Mouse (Mus musculus): Measurements from ENCODE around the gene Arhgap35.

Gene Arhgap35

GRCm38 (mm10) chr7:16519310-16519709, 95.5 kb downstream of the Arhgap35 start:
- no peak for DNase-seq

- DNase-seq: no peak
Measured at GRCm38 (mm10) chr7:16517198-16517597, 97.6 kb downstream of the Arhgap35 start.

- peak; percentile 51 for DNase-seq
Measured at GRCm38 (mm10) chr7:16507284-16507683, 107.5 kb downstream of the Arhgap35 start.

- DNase-seq: no peak
Measured at GRCm38 (mm10) chr7:16505226-16505593, 109.6 kb downstream of the Arhgap35 start.

- no peak for DNase-seq
Measured at GRCm38 (mm10) chr7:16504573-16505225, 110.1 kb downstream of the Arhgap35 start.

DNA sequence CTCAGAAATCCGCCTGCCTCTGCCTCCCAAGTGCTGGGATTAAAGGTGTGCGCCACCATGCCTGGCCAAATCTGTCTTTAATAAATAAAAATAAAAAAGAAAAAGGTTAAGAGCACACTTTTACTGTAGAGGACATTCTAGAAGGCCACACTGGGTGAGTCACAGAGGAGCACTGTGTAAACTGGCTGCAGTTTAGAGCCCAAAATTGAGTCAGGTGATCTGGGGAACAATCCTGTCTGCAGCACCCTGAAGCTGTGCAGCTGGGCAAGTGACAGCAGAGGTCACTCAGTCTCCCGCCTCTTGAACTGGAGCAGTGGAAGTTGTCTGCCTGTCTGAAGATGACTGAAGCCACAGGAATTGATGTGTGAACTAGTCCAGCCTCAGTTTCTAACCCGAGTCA, 113.2 kb downstream of the Arhgap35 start:
- no peak for DNase-seq

DNA sequence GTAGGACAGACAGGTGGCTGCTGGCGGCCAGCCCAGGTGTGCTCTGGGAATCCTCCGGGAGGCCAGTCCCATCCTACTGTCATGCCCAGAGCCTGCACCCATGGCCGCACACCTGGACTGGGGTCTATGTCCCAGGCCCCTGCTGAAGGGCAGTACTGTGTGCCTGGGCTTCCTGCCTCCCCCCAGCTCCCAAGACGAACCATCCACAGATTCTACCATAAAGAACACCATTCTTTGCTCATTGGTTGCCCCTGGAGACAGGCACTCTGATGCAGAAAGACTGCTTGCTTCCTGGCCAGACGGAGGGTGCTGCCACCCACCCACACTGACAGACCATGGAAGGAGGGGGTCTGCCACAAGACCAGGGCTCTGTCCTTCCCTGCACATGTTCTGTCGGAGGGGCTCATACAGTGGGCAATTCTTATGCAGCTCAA, 115.1 kb downstream of the Arhgap35 start:
- DNase-seq: no peak

- DNase-seq: no peak
Measured at GRCm38 (mm10) chr7:16496260-16496659, 118.5 kb downstream of the Arhgap35 start.

GRCm38 (mm10) chr7:16493361-16493760, 121.4 kb downstream of the Arhgap35 start:
- DNase-seq: peak; percentile 22

DNA sequence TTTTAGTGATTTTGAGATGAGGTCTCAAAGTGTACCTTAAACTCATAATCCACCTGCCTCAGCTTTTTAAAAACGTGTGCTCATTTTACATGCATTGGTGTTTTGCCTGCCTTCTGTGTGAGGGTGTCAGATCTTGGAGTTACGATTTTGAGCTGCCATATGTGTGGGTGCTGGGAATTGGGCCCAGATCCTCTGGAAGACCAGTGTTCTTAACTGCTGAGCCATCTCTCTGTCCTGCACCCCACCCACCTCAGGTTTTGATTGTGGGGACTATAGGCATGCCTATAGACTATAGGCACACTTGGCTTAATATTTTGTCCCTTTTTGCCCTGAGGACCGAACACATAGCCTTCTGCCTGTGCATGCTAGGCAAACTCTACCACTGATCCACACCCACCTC, 122.6 kb downstream of the Arhgap35 start:
- DNase-seq: no peak

DNA sequence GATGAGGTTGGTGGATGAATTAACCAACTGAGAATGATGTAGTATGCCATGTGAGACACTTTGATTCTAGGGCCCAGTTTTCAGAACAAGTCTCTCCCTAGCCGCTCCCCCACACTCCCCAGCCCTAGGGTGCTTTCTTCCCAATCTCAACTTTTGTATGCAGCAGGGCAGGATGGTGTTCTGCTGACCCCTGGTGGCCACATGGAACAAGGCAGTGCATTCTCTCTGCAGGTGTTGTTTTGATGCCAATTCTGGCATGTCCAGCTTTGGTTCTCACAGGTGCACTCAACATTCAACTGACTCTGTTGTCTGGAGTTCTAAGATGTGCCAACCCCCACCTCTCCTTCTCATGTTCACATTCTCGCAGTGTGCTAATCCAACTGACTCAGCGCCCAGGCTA, 123.0 kb downstream of the Arhgap35 start:
- DNase-seq: peak; percentile 65

DNA sequence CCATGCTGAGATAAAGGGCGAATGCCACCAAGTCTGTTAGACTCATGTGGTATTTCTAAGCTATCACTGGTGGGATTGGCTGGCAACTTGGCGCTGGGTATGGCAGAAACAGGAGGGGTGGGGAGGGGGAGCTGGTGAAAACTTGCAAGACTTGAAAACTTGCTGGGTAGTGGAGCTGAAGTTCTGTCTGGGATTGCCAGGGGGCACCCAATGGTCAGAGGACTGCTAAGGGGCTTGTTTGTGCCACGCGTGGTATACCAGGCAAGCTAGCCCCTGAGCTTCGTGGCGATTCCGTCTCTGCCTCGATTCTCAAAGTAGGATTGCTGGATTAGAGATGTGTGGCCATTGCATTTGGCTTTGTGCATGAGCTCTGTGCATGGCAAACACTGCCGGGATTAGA, 124.8 kb downstream of the Arhgap35 start:
- DNase-seq: no peak

- DNase-seq: no peak
Measured at GRCm38 (mm10) chr7:16488816-16489215, 126.0 kb downstream of the Arhgap35 start.

- DNase-seq: no peak
Measured at GRCm38 (mm10) chr7:16477628-16478027, 137.2 kb downstream of the Arhgap35 start, which contains the start of gene Npas1. Npas1 (minus strand) TSS chr7:16477728.

DNA sequence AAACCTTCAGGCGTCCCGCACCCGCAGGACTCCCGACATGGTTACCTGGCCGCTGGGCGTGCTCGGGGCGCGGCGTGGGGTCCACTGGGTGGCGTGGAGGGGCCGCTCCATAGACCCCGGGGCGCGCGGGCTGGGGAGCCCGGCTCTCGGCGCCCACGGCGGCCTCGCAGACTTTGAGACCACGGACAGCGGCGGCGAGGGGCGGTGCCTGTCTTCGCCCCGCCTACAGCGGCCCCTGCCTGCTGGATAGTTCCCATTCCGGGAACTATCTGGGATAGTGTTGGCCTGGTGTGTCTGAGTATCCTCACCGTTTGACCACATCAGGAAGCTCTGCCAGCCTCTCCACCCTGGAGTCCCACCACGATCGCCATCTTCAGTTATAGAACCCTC, 138.2 kb downstream of the Arhgap35 start:
- peak; percentile 43 for DNase-seq

DNA sequence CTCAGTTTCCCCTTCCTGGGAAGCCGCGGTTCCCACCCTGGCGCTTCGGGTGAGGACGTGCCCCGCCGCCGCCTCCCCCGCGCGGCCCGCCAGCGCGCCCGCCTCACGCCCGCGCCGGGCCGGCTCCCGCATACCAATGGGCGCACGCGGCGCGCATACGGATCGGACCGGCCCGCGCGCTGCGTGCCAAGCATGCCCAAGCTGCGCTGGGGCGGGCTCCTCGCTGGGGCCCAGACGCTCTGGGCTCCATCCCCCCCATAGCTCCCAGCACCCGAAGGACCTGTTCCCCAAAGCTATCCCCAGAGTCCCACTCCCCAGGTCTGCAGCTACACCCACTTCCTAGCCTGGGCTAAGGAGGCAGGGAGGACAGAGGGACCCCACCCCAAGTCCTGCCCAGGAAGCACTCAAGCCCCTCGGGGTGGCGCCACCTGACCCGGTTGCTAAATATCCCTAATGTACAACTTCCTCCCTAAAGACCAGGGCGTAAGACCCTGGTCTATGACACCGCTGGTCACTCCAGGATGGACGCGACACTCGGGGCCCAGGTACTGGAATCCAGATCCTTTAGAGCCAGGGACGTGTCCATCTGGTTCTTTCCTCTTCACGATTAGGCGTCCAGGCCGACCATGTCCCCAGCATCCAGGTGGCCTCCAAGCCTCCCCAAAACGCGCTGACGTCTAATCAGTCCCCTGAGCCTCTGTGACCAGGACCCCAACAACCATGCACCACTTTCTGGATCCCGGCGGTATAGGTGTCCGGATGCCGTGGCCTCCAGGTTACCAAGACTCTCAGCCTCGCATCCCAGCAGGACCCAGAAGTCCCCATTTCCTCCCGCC, 138.8 kb downstream of the Arhgap35 start:
- DNase-seq: no peak

GRCm38 (mm10) chr7:16475321-16475720, 139.5 kb downstream of the Arhgap35 start:
- DNase-seq: no peak

GRCm38 (mm10) chr7:16474445-16474844, 140.3 kb downstream of the Arhgap35 start:
- peak; percentile 27 for DNase-seq

DNA sequence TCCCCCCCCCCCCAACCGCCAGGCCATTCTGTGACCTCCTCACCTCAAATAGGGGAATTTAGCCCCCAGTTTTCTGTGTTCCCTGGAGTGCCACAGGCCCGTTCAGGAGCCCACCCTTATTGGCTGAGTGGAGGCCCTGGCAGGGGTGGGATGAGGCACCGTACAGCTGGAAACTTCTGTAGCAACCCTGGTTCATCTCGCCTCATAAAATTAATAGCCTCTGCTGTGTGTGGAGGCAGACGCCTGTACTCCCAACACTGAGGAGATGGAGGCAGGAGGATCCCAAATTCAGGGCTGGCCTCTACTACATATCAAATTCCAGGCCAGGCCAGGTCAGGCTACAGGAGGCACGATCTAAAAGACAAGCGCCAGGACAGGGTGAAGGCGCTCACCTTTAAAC, 140.9 kb downstream of the Arhgap35 start:
- no peak for DNase-seq

DNA sequence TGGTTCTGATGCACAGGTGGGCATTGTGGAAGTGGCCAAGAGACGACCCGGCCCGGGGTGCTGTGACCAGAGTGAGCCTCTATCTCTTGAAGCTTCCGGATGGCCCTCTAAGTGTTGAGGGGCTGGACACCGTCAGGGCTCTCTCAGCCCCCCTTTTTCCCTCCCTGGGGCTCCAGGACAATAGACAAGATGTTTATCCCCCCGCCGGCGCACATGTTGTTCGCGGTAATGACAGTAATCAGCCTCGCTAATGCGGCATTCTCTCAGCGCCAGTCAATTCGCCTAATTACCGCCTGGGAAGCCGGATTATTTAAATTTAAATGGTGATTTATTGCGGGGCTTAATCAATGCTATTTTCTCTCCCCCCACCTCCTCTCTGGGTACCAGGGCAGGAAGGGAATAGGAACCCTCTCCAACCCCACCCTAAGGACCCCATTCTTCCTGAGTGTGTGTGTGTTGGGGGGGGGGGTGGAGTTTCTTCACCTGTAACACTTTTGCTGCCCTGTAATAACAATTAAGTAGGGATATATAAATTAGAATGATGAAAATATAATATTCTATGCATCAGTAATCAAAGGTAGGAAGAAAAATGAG, 142.6 kb downstream of the Arhgap35 start:
- DNase-seq: no peak

DNA sequence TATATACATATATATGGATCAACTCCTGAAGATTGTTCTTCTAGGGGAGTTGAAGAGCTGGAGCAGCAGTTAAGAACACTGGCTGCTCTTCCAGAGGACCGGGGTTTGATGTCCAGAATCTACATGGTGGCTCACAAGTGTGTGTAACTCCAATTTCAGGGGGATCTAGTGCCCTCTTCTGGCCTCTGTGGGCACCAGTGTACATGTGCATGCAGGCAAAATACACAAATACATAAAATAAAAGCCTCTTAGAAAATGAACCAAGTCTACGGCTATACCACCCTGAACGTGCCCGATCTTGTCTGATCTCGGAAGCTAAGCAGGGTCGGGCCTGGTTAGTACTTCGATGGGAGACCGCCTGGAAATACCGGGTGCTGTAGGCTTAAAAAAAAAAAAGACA, 143.2 kb downstream of the Arhgap35 start:
- no peak for DNase-seq

- DNase-seq: no peak
Measured at GRCm38 (mm10) chr7:16468115-16468514, 146.7 kb downstream of the Arhgap35 start.

- DNase-seq: peak; percentile 58
Measured at GRCm38 (mm10) chr7:16466565-16466964, 148.2 kb downstream of the Arhgap35 start.

- DNase-seq: no peak
Measured at GRCm38 (mm10) chr7:16465568-16465967, 149.2 kb downstream of the Arhgap35 start.

Measured in liver (tissue).